Mouse (Mus musculus): ENCODE results near the gene Nphp4.
A peak's percentile ranks its signal among the peaks of the same experiment; 100 is the strongest.

Nphp4 gene

DNA sequence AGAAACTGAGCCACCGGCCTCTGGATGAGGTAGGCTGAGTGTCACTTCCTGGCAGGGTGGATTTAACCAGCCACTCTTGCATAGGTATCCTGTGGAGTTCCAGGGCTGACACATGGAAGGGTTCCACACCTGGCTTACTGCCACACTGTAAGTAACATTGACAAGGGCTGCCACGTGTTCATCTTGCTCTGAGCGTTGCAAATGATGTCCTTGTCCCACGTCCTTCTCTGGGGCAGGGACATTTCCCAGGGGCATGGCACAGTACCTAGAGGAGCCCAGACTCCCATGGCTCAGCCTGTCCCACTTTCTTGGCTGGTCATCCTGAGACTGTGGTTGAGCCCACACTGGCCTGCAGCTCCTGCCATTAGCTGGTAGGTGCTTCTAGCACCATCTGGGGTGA, 91.5 kb downstream of the Nphp4 start:
- no peak for DNase-seq (ENCODE audit: low read depth)

DNA sequence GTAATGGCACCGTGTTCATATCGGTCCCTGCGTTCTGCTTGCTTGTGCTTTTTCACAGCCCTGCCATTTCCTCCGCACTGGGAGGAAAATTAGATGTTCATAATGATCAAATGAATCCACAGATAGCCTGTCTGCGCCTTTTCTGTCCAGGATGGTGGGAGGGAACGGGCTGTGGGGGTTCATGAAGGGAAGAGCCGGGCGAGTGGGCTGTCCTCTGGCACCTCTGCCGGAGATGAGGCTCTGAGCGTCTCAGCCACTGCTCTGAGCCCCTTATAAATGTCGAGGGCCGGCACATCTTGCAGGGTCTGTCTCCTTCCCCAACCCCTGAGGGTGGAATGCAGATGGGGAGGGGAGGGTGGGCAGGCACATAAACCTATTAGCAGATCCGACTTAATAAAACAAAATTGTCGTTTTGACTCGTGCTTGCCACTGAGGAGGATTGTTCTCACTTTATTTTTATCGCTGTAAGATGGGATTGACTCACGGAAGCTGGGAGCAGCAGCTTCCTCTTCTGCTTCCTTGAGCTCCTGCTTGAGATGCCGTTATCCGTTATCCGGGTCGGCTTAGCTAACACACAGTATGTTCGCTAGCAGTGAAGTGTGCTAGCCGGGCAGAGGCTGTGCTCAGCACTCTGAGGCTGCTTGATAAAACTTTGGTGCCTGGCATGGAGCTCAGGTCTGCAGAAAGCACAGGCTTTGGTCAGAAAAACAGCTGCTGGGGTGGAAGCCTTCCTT, 92.3 kb downstream of the Nphp4 start:
- DNase-seq (ENCODE audit: low read depth) = no peak

DNA sequence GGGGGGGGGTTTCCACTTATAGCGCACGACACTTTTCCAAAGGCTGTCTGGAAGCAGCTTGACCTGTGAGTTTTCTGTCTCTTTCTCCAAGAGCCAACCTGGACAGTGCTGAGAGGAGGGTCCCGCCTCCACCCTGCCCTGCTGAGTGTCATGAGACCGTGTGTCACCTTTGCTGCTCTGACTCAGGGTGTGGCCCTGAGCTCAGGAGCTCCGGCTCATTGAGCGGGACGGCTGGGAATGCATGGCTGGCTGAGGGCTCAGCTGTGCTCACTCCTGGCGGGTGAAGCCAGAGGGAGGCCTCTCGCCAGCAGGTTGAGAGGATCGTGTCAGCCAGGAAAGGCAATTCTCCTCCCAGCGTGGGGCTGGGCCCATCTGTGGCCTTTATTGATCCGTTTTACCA, 97.8 kb downstream of the Nphp4 start:
- no peak for DNase-seq (ENCODE audit: low read depth)

DNA sequence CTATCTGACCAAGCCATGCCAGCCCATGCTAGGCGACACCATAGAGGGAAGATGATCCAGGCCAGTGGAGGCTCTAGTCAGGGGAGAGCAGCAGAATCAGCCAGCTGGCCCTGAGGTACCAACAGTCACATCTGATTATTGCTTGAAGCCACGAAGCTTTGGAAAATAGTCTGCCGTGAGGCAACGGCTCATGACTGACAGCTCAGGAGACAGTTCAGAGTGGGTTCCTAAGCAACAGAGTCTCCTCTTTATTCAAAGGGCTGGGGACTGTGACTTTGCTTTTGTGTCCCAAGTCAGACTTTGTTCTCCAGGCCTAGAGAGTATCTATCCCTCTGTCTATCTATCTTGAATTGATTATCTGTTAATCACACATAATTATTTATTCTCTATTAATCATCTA, 100.3 kb downstream of the Nphp4 start:
- DNase-seq (ENCODE audit: low read depth) = no peak

DNA sequence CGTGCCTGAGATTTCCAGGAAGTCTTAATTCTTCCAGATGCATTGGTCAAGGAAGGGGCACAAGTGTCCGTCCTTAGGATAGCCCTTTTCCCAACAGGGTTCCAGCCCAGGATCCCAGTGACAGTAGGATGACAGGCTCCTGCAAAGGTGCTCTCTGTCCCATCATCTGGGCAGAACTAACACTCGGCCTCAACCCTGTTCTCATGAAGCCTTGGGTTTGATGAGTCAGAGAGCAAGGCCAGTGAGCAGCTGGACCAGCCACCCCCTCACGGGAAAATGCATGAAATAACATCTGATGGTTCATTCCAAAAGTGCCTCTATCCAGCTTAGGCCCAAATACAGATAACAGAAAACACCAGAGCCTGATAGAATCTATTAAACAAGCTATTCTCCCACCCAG, 103.5 kb downstream of the Nphp4 start:
- DNase-seq (ENCODE audit: low read depth) = peak; percentile 0

DNA sequence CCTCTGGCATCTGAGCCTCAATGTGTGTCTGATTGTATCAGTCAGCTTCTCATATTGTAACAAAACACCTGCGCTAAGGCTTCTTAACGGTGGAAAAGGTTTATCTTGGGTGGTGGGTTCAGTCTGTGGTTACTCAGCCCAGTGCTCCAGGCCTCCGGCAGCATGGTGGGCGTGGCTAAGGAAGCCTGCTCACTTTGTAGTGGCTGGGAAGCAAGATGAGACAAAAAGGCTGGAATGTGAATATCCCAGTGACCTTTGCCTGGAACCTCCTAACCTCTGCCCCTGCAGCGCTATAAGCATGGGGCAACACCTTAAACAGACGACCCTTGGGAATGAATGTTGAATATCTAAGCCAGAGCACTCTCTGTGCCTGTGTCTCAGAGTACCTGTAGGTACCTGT, 105.7 kb downstream of the Nphp4 start:
- DNase-seq (ENCODE audit: low read depth) = no peak

DNA sequence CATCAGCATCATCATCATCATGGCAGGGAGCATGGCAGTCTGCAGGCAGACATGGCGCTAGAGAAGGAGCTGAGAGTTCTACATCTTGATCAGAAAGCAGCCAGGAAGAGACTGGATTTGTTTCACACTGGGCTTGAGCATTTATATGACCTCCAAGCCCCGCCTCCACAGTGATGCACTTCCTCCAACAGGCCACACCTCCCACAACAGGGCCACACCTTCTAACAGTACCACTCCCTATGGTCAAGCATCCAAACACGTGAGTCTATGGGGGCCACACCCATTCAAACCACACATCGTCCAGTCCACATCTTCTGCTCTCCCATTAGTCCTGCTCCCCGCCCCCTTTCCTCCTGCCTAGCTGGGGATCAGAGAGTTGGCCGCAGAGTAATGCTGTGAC, 107.1 kb downstream of the Nphp4 start:
- DNase-seq (ENCODE audit: low read depth) = no peak

DNA sequence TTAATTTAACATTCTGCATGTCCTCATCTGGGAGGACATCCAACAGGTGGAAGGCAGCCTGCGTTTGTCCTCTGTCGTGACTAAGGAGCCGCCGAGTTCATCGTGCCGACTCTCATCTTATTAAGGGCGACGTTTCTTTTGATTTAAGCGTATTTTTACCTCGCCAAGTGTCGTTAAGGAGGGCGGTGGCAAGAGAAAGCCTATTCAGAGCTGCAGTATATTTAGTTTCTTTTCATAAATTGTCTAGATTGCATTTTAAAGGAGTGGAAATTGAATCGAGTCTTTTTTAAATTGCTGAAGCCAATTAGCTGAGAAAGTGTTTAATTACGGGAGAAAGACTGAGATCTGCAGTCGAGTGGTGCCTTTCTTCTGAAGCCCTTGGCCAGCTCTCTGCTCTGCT, 109.0 kb downstream of the Nphp4 start:
- no peak for DNase-seq (ENCODE audit: low read depth)

DNA sequence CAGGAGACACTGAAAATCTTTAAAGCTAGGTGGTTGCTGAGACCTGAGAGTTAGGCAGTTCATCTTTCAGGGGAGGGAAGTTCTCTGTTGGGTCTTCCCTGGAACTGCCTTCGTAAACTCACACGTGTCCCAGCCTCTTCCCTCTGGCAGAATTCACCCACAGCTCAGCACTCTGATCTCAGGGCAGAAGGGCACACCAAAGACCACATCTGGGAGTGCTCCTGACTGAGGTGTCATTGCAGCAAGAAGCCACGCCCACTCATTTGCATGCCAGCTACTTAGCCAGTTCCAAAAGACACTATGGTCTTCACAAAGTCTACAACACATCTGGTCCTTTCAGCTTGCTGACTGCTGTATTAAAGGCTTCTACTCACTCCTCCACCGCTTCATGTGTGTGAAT, 109.7 kb downstream of the Nphp4 start:
- DNase-seq (ENCODE audit: low read depth) = no peak

DNA sequence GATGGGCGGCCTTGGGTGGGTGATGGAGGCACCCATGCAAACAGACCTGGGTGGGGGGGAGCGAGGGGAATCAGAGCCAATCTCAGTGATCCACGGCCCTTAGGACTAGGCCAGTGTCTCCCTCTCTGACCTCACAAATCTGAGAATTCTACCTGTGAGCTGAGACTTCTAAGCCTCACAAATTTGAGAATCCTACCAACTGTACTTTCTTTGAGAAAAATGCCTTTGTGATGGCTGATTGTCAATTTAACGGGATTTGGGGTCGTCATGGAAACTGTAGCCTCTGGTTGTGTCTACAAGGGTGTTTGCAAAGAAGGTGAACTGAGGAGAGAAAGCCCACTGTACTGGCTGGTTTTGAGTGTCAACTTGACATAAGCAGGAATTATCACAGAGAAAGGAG, 127.8 kb downstream of the Nphp4 start:
- no peak for DNase-seq (ENCODE audit: low read depth)

DNA sequence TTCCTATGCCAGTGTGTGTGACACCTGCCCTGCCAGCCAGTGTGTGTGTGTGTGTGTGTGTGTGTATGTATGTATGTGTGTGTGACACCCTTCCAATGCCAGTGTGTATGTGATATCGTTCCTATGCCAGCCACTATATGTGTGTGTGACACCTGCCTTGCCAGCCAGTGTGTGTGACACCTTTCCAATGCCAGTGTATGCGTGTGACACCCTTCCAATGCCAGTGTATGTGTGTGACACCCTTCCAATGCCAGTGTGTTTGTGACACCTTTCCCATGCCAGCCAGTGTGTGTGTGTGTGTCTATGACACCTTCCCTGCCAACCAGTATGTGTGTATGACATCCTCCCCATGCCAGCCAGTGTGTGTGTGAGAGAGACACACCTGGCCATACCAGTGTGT, 132.7 kb downstream of the Nphp4 start:
- DNase-seq (ENCODE audit: low read depth) = no peak

DNA sequence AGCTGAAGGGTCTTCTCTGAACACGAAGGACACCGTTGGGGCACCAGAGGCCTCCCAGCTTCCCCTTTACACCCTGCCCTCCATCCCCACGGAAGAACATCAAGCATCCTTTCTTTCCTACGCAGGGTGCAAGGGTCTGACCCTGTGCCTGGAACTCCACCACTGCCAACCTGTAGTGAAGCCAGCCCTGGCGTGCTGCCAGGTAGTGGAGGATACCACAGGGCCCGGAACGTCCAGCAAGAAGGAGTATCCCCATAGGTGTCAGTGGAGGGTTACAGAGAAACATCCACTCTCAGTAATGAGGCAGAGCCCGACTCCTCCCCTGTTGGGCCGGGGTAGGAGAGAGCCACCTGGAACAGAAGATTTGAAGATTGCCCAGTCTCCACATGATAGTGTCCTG, 133.5 kb downstream of the Nphp4 start:
- no peak for DNase-seq (ENCODE audit: low read depth)

Measured in fibroblast of lung, adult 2 months (primary cell).